Mouse (Mus musculus) layer of hippocampus, postnatal 36 days (tissue): Measurements from ENCODE around the gene St8sia1. TPM values are rescaled to one million over a fixed set of nuclear protein-coding genes. Genes with fewer than 3 reads are reported as not detected.
A peak's percentile ranks its signal among the peaks of the same experiment; 100 is the strongest.

Source experiments
- DNase-seq, 2 experiments: peaks; one replicate each; pipeline ENCODE4 v3.0.0; 2022
- total RNA-seq, 2 experiments: library from RNA; stranded (reverse); gene quantifications; 2 replicates each; pipeline ENCODE4 v1.2.3; 2021

The St8sia1 gene
- total RNA-seq, 2 experiments from 2014 or later: 34.6 to 34.9 TPM

- no peak for DNase-seq
Measured at GRCm38 (mm10) chr6:142908911-142909770, 55.1 kb downstream of the St8sia1 start.

DNA sequence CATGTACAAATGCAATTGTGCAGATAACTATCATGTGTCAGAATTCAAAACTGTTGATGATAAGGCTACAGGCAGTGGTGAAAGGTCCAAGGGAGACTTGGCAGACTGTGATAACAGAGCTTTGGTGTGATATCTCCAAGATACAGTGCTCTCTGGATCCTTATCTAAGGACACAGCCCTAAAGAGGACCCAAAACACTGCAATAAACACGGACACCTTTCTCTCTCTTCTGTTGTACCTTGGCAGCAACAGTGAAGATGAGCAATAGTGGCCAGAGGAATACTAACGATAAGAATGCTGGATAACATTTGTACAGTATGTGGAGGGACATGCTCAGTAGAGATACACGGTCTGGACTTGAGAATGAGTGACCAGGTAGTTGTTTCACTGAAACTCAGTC, 55.8 kb downstream of the St8sia1 start:
- DNase-seq: no peak

GRCm38 (mm10) chr6:142895371-142895770, 68.9 kb downstream of the St8sia1 start:
- DNase-seq: no peak

- DNase-seq: no peak
Measured at GRCm38 (mm10) chr6:142893716-142894115, 70.5 kb downstream of the St8sia1 start.

- no peak for DNase-seq
Measured at GRCm38 (mm10) chr6:142890321-142890720, 73.9 kb downstream of the St8sia1 start.

- no peak for DNase-seq
Measured at GRCm38 (mm10) chr6:142888970-142889740, 75.1 kb downstream of the St8sia1 start.

DNA sequence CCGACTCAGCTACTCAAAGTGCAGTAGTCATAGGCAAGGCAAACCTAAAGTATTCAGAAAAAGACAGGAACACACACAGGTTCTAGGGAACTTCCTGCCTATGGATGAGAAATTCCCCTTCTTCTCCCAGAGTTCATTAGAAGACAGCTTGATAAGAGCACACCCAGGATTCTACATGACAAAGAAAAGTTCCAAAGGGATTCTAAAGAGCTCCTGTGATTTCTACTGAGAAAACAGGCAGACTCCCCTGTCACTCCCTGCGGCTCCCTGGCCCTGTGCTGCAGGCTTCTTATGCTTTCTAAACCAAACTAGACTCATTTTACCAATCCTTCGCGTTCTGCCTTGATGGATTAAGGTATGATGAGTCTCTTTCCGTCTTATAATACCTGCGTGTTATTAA, 75.9 kb downstream of the St8sia1 start:
- no peak for DNase-seq

GRCm38 (mm10) chr6:142887375-142887774, 76.9 kb downstream of the St8sia1 start:
- DNase-seq: no peak

GRCm38 (mm10) chr6:142885364-142886154, 78.7 kb downstream of the St8sia1 start:
- no peak for DNase-seq

- DNase-seq: no peak
Measured at GRCm38 (mm10) chr6:142884128-142884527, 80.1 kb downstream of the St8sia1 start.

DNA sequence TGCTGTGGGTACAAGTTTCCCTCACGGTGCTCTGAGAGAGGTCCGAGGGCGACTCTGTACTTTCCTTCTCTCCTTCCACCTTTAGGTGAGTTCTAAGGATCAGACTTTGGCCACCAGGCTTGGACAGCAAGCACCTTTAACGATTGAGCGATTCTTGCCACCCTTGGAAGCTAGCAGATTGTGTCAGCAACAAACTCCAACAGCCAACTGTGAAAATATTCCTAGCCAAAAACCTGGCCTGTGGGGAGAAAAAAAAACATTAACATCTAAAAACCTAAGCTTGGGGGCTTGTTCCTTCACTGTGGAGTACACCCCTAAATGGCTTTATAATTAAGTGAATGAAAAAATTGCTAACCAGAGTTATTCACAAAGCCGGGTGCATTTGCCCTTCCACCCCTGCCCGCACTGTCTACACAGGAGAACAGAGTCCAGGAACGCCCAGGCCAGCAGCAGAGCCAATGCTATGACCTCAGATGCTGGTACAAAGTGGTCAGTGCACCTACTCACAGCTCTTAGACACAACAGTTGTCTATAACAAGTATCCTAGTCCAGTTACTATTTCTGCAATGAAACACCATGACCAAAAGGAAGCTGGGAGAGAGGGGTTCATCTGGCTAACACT, 83.3 kb downstream of the St8sia1 start:
- DNase-seq: no peak

DNA sequence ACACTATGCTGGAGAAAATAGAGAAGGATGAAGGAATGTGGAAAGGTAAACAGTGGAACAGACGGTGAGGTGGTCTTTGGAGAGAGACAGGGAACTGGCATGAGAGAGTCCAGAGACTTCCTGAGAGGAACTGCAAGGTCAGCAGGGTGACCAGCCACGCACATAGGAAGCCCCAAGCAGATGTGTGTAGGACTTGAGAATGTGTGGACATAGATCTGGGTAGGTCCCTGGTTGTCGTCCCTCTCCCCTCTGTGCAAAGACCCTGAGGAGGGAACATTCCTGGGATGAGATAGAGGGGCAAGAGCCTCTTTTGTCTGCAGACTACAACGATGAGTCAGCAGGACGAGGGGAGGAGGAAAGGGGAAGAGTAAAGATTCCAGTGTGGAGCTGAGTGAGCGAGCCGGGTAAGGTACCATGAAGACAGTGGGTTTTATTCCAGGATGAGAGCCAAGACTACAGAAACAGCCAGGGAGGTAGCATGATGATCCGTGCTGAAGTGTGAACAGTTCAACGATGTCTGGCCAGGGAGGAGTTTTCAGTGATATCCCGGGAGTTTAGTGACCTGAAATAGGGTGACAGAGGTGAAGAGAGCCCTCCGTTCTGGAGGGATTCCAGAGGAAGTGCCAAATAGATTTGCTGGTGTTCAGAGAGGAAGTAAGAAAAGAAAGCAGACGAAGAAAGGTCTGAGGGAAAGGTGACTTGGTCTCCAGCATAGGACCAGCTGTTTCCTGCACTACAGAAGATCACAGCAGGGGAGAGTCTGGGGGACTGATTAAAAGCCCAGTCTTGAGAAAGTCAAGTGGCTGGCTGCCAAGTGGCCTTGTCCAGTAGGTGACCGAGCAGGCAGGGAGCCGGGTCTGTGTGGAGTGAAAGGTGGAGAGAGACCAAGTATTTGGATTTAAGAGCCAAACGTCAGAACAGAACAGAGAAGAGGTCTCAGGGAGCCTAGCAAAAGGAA, 85.2 kb downstream of the St8sia1 start:
- DNase-seq: no peak

DNA sequence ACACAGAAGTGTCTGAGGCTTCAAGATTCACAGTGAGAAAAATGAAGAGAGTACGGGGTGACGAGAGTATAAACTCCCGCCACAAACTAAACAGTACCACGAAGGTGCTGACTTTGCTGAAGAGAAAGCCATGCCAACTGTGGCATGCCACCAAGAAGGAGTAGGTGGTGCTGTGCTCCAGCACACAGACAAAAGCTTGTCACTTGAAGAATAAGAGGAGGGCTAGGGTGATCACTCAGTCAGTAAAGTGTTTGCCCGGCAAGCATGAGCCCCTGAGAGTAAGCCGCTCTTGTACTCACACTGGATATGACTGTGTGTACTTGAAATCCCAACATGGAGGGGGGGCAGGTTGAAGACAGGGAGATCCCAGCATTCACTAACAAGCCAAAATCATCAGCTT, 87.0 kb downstream of the St8sia1 start:
- DNase-seq: no peak

GRCm38 (mm10) chr6:142876279-142876899, 87.9 kb downstream of the St8sia1 start:
- DNase-seq: no peak

DNA sequence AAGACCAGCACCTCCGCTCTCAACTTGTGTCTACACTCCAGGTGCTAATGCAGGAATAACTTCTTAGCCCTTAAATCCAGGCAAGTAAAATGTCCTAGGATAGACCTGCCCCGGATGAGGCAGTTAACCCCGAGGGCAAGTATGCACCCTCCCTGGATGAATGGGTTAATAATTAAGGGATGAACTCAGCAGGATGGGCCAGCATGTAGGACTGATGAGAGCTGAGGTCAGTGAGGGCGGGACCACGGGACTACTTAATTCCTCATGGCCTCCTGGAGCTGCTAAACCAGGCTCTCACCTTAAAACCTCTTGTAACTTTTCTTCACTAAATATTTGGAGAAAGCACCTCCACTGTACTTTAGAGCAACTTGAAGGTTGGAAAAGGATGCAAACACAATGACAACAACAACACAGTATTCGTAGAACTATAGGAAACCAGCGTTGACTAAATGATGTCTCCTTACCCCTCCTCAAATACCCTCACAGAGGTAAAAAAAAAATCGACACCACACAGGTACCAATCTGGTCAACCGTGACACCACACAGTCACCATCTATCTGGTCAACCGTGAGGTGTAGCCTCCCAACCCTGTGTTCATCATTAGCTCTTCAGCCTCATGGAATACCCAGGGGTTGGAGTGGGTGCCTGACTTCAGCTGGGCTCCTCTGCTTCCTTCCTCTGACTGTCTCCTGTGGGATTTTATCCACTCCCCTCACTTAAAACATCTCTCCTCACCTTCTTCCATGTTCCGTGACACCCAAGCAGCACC, 90.3 kb downstream of the St8sia1 start:
- DNase-seq: no peak

GRCm38 (mm10) chr6:142869715-142870422, 94.4 kb downstream of the St8sia1 start:
- DNase-seq: no peak

GRCm38 (mm10) chr6:142867471-142868055, 96.7 kb downstream of the St8sia1 start:
- peak; percentile 34 to 41 for DNase-seq

- no peak for DNase-seq
Measured at GRCm38 (mm10) chr6:142867023-142867422, 97.2 kb downstream of the St8sia1 start.

DNA sequence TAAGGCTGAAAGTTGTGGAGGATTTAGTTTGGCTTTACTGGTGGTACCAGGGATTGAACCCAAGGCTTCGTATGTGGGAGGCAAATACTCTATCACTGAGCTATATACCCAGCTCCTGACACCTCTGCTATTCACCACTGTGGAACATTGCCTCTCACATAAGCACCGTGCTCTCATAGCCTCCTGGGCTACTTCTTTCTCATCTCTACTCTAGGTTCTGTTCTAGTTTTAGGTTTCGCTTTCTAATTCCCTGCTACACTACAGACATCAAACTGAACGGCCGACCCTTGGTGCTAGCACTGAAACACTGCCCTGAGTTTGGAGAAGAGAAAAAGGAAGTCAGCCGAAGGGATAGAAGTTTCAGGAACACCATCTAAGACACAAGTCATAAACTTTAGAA, 99.1 kb downstream of the St8sia1 start:
- no peak for DNase-seq
